Mouse (Mus musculus) limb, embryonic 15.5 days (tissue): ENCODE results near the gene Hoxa11. TPM values are rescaled to one million over a fixed set of nuclear protein-coding genes. Genes with fewer than 3 reads are reported as not detected.

Experiments used
- ATAC-seq: fragments of 200-750 bp; cut with Nextera tagmentation; 2 replicates; pipeline ENCODE4 v1.8.0; 2017; ENCODE audit warnings: low read depth, moderate TSS enrichment; ENCODE audit not compliant: insufficient number of reproducible peaks, low FRiP score, low TSS enrichment
- H3K27ac ChIP-seq: fragments of 300-500 bp; sonication (generic); 2 replicates; pipeline ENCODE4 v1.5.1; 2015; ENCODE audit warnings: moderate library complexity, mild to moderate bottlenecking, inconsistent platforms
- H3K27me3 ChIP-seq: fragments of 300-500 bp; sonication (generic); 2 replicates; pipeline ENCODE4 v1.6.1; 2015; ENCODE audit warnings: inconsistent platforms
- H3K36me3 ChIP-seq: fragments of 300-500 bp; sonication (generic); 2 replicates; pipeline ENCODE4 v1.6.1; 2015; ENCODE audit warnings: inconsistent platforms
- H3K4me1 ChIP-seq: fragments of 300-500 bp; sonication (generic); 2 replicates; pipeline ENCODE4 v1.6.1; 2015; ENCODE audit warnings: inconsistent platforms
- H3K4me2 ChIP-seq: fragments of 300-500 bp; sonication (generic); 2 replicates; pipeline ENCODE4 v1.6.1; 2015; ENCODE audit warnings: mild to moderate bottlenecking, inconsistent platforms
- H3K4me3 ChIP-seq: fragments of 300-500 bp; sonication (generic); 2 replicates; pipeline ENCODE4 v1.5.1; 2015; ENCODE audit warnings: mild to moderate bottlenecking, inconsistent platforms
- H3K9ac ChIP-seq: fragments of 300-500 bp; sonication (generic); 2 replicates; pipeline ENCODE4 v1.6.1; 2015; ENCODE audit warnings: inconsistent platforms
- H3K9me3 ChIP-seq: fragments of 300-500 bp; sonication (generic); 2 replicates; pipeline ENCODE4 v1.6.1; 2016; ENCODE audit warnings: inconsistent platforms
- WGBS: fragments of 180-500 bp; shearing (Covaris S2); methylation state at CpG from one replicate; pipeline ENCODE4 v1.1.7; 2015; 5-methylcytosine and 5-hydroxymethylcytosine counted together
- polyA plus RNA-seq: library from polyadenylated mRNA; unstranded; fragments of >200 nt; fragmentation: Nextera tagmentation; extraction: Ambion mirVana; gene quantifications from 2 replicates; pipeline ENCODE4 v1.2.1, GENCODE M21; 2015

The Hoxa11 gene
- polyA plus RNA-seq, 1 experiment from 2014 or later = 33.4 TPM

- ATAC-seq = no peak
- Histone ChIP-seq H3K27me3 (peaks cover 23% of the 10 kb centered on the region; the same call in 1 of the 2 replicates), H3K9me3 (no peaks in the 10 kb centered on the region), H3K4me2 (peak overlapping the region; percentile 60), H3K4me1 (peaks cover 32% of the 10 kb centered on the region), H3K27ac (peak overlapping the region; percentile 96), H3K4me3 (peak overlapping the region; percentile 64), H3K36me3 (no peaks in the 10 kb centered on the region), H3K9ac (peak overlapping the region; percentile 89)
- WGBS = 6% methylated on average over 12 of the region's 12 CpGs
Measured at GRCm38 (mm10) chr6:52243681-52244121, 1.9 kb downstream of the Hoxa11 start.

- Histone ChIP-seq H3K4me3 (peak overlapping the region; percentile 64), H3K9me3 (no peaks in the 10 kb centered on the region), H3K9ac (no peak overlapping the region), H3K36me3 (no peaks in the 10 kb centered on the region), H3K27ac (peak overlapping the region; percentile 96), H3K4me2 (peak overlapping the region; percentile 60), H3K27me3 (peaks cover 17% of the 10 kb centered on the region; the same call in 1 of the 2 replicates), H3K4me1 (peaks cover 32% of the 10 kb centered on the region)
- WGBS = 23% methylated on average over 4 of the region's 4 CpGs
- no peak for ATAC-seq
Measured at GRCm38 (mm10) chr6:52242801-52243332, 2.7 kb downstream of the Hoxa11 start.

GRCm38 (mm10) chr6:52241001-52241621 lies 4.5 kb downstream of the Hoxa11 start:
- ATAC-seq = no peak
- 23% methylated on average over 9 of the region's 9 CpGs for WGBS
- Histone ChIP-seq H3K9ac (peak overlapping the region; percentile 85; the same call in 1 of the 2 replicates), H3K36me3 (no peaks in the 10 kb centered on the region), H3K4me2 (peak overlapping the region; percentile 50), H3K4me3 (peak overlapping the region; percentile 59), H3K27ac (peak overlapping the region; percentile 97), H3K27me3 (peaks cover 17% of the 10 kb centered on the region; the same call in 1 of the 2 replicates), H3K9me3 (no peaks in the 10 kb centered on the region), H3K4me1 (peaks cover 45% of the 10 kb centered on the region)

GRCm38 (mm10) chr6:52240389-52241000 lies 5.1 kb downstream of the Hoxa11 start, which contains the start of gene Hoxa10:
TSS of gene Hoxa10 (minus strand) at chr6:52240854.
- Histone ChIP-seq H3K9me3 (no peaks in the 10 kb centered on the region), H3K27me3 (peaks cover 17% of the 10 kb centered on the region; the same call in 1 of the 2 replicates), H3K27ac (peak within 1 kb of the TSS; percentile 97), H3K4me2 (peak within 1 kb of the TSS; percentile 50), H3K36me3 (no peaks in the 10 kb centered on the region), H3K4me3 (peak within 1 kb of the TSS; percentile 59), H3K9ac (peak within 1 kb of the TSS; percentile 85), H3K4me1 (peaks cover 51% of the 10 kb centered on the region)
- ATAC-seq = peak; percentile 77
- WGBS = 3% methylated on average over 35 of the region's 35 CpGs

- Histone ChIP-seq H3K9ac (peak overlapping the region; percentile 85), H3K9me3 (no peaks in the 10 kb centered on the region), H3K27me3 (peaks cover 17% of the 10 kb centered on the region; the same call in 1 of the 2 replicates), H3K27ac (peak overlapping the region; percentile 97), H3K36me3 (no peaks in the 10 kb centered on the region), H3K4me3 (peak overlapping the region; percentile 59), H3K4me2 (peak overlapping the region; percentile 50), H3K4me1 (peaks cover 58% of the 10 kb centered on the region)
- WGBS = 1% methylated on average over 30 of the region's 30 CpGs
- ATAC-seq = no peak
Measured at GRCm38 (mm10) chr6:52239625-52240388, 5.8 kb downstream of the Hoxa11 start.

- H3K9ac ChIP-seq = peak overlapping the region; percentile 37; the same call in 1 of the 2 replicates
- peaks cover 17% of the 10 kb centered on the region; the same call in 1 of the 2 replicates for H3K27me3 ChIP-seq
- 7% methylated on average over 7 of the region's 7 CpGs for WGBS
- H3K9me3 ChIP-seq = no peaks in the 10 kb centered on the region
- H3K4me1 ChIP-seq = peaks cover 59% of the 10 kb centered on the region
- peak overlapping the region; percentile 59 for H3K4me3 ChIP-seq
- H3K27ac ChIP-seq = peak overlapping the region; percentile 62
- H3K36me3 ChIP-seq = no peaks in the 10 kb centered on the region
- peak overlapping the region; percentile 67 for H3K4me2 ChIP-seq
- ATAC-seq = no peak
Measured at GRCm38 (mm10) chr6:52238976-52239375, 6.6 kb downstream of the Hoxa11 start.

- no peaks in the 10 kb centered on the region for H3K9me3 ChIP-seq
- H3K27me3 ChIP-seq = peaks cover 17% of the 10 kb centered on the region; the same call in 1 of the 2 replicates
- peak overlapping the region; percentile 42; the same call in 1 of the 2 replicates for H3K9ac ChIP-seq
- peaks cover 52% of the 10 kb centered on the region for H3K4me1 ChIP-seq
- no peaks in the 10 kb centered on the region for H3K36me3 ChIP-seq
- WGBS = 6% methylated on average over 7 of the region's 7 CpGs
- no peak for ATAC-seq
- peak overlapping the region; percentile 96 for H3K27ac ChIP-seq
- H3K4me3 ChIP-seq = peak overlapping the region; percentile 59
- H3K4me2 ChIP-seq = peak overlapping the region; percentile 67
Measured at GRCm38 (mm10) chr6:52238155-52238545, 7.5 kb downstream of the Hoxa11 start.

- Histone ChIP-seq H3K4me3 (peak overlapping the region; percentile 59), H3K36me3 (no peaks in the 10 kb centered on the region), H3K27me3 (peaks cover 14% of the 10 kb centered on the region; the same call in 1 of the 2 replicates), H3K27ac (peak overlapping the region; percentile 96), H3K4me2 (peak overlapping the region; percentile 67), H3K4me1 (peaks cover 46% of the 10 kb centered on the region), H3K9me3 (no peaks in the 10 kb centered on the region), H3K9ac (peak overlapping the region; percentile 42; the same call in 1 of the 2 replicates)
- ATAC-seq = no peak
- WGBS = 12% methylated on average over 10 of the region's 10 CpGs
Measured at GRCm38 (mm10) chr6:52237346-52238154, 8.1 kb downstream of the Hoxa11 start.

- Histone ChIP-seq H3K27me3 (peaks cover 11% of the 10 kb centered on the region; the same call in 1 of the 2 replicates), H3K4me2 (peak overlapping the region; percentile 67)
Measured at GRCm38 (mm10) chr6:52236806-52237205, 8.8 kb downstream of the Hoxa11 start.

GRCm38 (mm10) chr6:52235866-52236265 lies 9.7 kb downstream of the Hoxa11 start:
- H3K9me3 ChIP-seq = no peaks in the 10 kb centered on the region
- peaks cover 4% of the 10 kb centered on the region; the same call in 1 of the 2 replicates for H3K27me3 ChIP-seq
- H3K36me3 ChIP-seq = no peaks in the 10 kb centered on the region
- WGBS = 35% methylated on average over 6 of the region's 6 CpGs
- peak overlapping the region; percentile 59 for H3K4me3 ChIP-seq
- peak overlapping the region; percentile 96 for H3K27ac ChIP-seq
- H3K9ac ChIP-seq = peak overlapping the region; percentile 85; the same call in 1 of the 2 replicates
- H3K4me2 ChIP-seq = peak overlapping the region; percentile 67
- H3K4me1 ChIP-seq = peaks cover 32% of the 10 kb centered on the region
- no peak for ATAC-seq

More at GRCm38 (mm10) chr6:52236806-52237205, 8.8 kb downstream of the Hoxa11 start:
- Histone ChIP-seq H3K27ac (peak overlapping the region; percentile 96), H3K9me3 (no peaks in the 10 kb centered on the region), H3K9ac (peak overlapping the region; percentile 20; the same call in 1 of the 2 replicates), H3K4me3 (peak overlapping the region; percentile 59), H3K4me1 (peaks cover 41% of the 10 kb centered on the region), H3K36me3 (no peaks in the 10 kb centered on the region)
- 27% methylated on average over 3 of the region's 3 CpGs for WGBS
- ATAC-seq = no peak
